Mouse (Mus musculus): ENCODE results near the gene Vstm4. TPM values are rescaled to one million over a fixed set of nuclear protein-coding genes. Genes with fewer than 3 reads are reported as not detected.

Vstm4 gene
- polyA plus RNA-seq, 1 experiment from 2014 or later = 6.8 TPM

GRCm38 (mm10) chr14:32958671-32959070, 102.1 kb downstream of the Vstm4 start:
- H3K9ac ChIP-seq (replicated peaks) = no peak overlapping the region
- 67% methylated on average over 8 of the region's 8 CpGs for WGBS
- H3K4me1 ChIP-seq = no peaks in the 10 kb centered on the region
- no peak for ATAC-seq (ENCODE audit: low FRiP score, low read depth)
- H3K27me3 ChIP-seq = no peaks in the 10 kb centered on the region; the same call in 1 of the 2 replicates
- H3K4me3 ChIP-seq = no peak overlapping the region
- no peaks in the 10 kb centered on the region for H3K36me3 ChIP-seq
- H3K27ac ChIP-seq (replicated peaks) = no peak overlapping the region
- H3K4me2 ChIP-seq (replicated peaks) = no peak overlapping the region
- no peaks in the 10 kb centered on the region for H3K9me3 ChIP-seq

DNA sequence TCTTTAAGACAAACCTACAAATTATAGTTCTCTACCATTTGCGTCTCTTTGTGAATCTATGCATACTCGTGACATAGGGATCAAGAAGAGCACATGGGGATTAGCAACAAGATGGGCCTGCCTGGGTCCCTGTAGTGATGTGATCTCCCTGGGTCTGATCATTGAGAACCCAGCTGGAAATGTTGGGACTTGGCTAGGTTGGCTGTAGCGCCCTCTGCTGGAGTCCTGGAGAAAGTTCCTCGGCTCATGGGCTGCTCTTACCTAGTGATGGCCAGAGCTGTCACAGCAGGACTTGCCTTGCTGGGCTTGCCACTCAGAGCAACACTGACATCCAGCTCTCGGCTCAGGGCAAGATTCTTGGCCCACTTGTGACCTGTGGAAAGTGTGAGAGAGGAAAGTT, 103.9 kb downstream of the Vstm4 start:
- Histone ChIP-seq H3K36me3 (no peaks in the 10 kb centered on the region), H3K4me3 (no peak overlapping the region), H3K4me2 (replicated peaks) (no peak overlapping the region), H3K9ac (replicated peaks) (no peak overlapping the region), H3K9me3 (no peaks in the 10 kb centered on the region), H3K27ac (replicated peaks) (no peak overlapping the region), H3K4me1 (no peaks in the 10 kb centered on the region), H3K27me3 (no peaks in the 10 kb centered on the region; the same call in 1 of the 2 replicates)
- no peak for ATAC-seq (ENCODE audit: low FRiP score, low read depth)
- WGBS = 34% methylated on average over 5 of the region's 5 CpGs

DNA sequence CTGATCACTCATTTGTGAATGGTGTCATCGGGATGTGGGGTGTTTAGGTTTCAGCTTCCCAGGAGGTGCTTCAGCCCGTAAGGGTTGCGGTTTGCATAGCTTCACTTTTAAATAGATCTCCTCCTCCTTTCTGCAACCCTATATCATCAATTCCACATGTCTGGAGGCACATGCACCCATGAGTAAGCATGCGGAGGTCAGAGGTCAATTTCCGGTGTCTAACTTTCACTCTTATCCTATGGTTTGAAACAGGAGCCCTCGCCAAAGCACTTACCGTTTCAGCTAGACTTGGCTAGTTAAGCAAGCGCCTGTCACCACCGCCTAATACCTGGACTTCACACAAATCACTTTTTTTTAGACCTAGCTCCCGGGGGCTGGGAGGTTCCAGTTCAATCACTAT, 108.2 kb downstream of the Vstm4 start:
- Histone ChIP-seq H3K27me3 (no peaks in the 10 kb centered on the region; the same call in 1 of the 2 replicates), H3K4me1 (no peaks in the 10 kb centered on the region), H3K36me3 (no peaks in the 10 kb centered on the region), H3K9me3 (no peaks in the 10 kb centered on the region), H3K4me3 (no peak overlapping the region), H3K9ac (replicated peaks) (no peak overlapping the region), H3K4me2 (replicated peaks) (no peak overlapping the region), H3K27ac (replicated peaks) (no peak overlapping the region)
- no peak for ATAC-seq (ENCODE audit: low FRiP score, low read depth)
- WGBS = 80% methylated on average over 10 of the region's 10 CpGs

DNA sequence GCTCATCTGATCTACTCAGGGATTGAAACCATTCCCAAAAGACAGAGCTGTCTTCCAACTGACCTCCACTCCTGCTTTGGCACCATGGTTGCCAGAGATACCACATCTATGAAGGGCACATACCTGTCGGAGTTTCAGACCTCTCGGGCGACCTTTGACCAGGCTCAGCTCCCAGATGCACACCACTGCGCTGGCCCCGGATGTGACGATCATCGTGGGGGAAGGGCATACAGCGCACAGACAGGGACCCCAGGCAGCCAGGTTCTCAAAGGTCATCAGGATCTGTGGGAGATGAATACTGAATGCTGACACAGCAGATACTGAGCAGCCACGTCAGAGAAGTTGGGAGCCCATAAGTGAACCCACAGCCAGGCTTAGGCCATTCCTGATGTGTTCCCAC, 114.1 kb downstream of the Vstm4 start:
- WGBS = 79% methylated on average over 9 of the region's 9 CpGs
- no peak overlapping the region for H3K27ac ChIP-seq (replicated peaks)
- H3K9me3 ChIP-seq = no peaks in the 10 kb centered on the region
- H3K36me3 ChIP-seq = no peaks in the 10 kb centered on the region
- H3K27me3 ChIP-seq = no peaks in the 10 kb centered on the region
- no peak overlapping the region for H3K4me2 ChIP-seq (replicated peaks)
- no peak for ATAC-seq (ENCODE audit: low FRiP score, low read depth)
- no peak overlapping the region for H3K9ac ChIP-seq (replicated peaks)
- H3K4me3 ChIP-seq = no peak overlapping the region
- H3K4me1 ChIP-seq = no peaks in the 10 kb centered on the region

DNA sequence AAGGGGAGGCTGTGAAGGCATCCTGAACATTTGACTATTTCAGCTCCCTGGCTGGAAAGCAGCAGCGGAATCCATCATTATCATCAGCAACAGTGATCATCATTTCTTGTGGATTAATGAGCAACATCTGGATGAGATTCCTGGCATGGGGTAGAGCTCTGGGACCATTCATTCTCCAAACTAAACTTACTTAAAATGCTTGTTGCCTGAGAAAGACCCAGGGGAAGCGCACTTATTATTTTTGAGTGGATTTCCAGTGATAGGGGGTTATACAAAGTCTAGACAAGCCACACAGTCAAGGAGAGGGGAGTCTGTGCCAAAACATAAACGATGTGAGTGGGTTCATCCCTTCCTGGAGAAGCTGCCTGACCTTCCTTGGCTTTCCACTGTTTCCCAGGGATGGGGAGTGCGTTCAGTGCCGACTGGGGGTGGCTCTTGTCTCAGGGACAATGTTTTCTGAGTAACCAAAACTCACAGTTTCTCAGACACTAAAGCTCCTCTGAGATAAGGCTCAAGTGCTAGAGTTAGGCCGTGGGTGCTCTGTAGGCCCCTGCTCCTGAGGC, 127.7 kb downstream of the Vstm4 start:
- Histone ChIP-seq H3K4me2 (replicated peaks) (no peak overlapping the region), H3K4me3 (no peak overlapping the region), H3K27me3 (no peaks in the 10 kb centered on the region), H3K36me3 (no peaks in the 10 kb centered on the region), H3K4me1 (no peaks in the 10 kb centered on the region), H3K9ac (replicated peaks) (no peak overlapping the region), H3K9me3 (no peaks in the 10 kb centered on the region), H3K27ac (replicated peaks) (no peak overlapping the region)
- 86% methylated on average over 6 of the region's 6 CpGs for WGBS
- no peak for ATAC-seq (ENCODE audit: low FRiP score, low read depth)

GRCm38 (mm10) chr14:32986659-32987058, 130.1 kb downstream of the Vstm4 start:
- H3K4me1 ChIP-seq = no peaks in the 10 kb centered on the region
- no peak overlapping the region for H3K4me3 ChIP-seq
- WGBS = 68% methylated on average over 4 of the region's 4 CpGs
- no peaks in the 10 kb centered on the region for H3K27me3 ChIP-seq
- H3K4me2 ChIP-seq (replicated peaks) = no peak overlapping the region
- no peak overlapping the region for H3K27ac ChIP-seq (replicated peaks)
- no peaks in the 10 kb centered on the region for H3K9me3 ChIP-seq
- H3K9ac ChIP-seq (replicated peaks) = no peak overlapping the region
- ATAC-seq (ENCODE audit: low FRiP score, low read depth) = no peak
- H3K36me3 ChIP-seq = no peaks in the 10 kb centered on the region

Other genes starting within 250 kb of the Vstm4 start
- 0.06 and 0.07 TPM in 2 replicates for gene 3425401B19Rik, start 171.5 kb upstream of the Vstm4 start, polyA plus RNA-seq (2016; fragmentation: Nextera tagmentation; extraction: Ambion mirVana)
- gene Tmem273, start 70.8 kb upstream of the Vstm4 start, polyA plus RNA-seq (2016; fragmentation: Nextera tagmentation; extraction: Ambion mirVana) = 0.35 and 0.56 TPM in 2 replicates
- not detected in 2 replicates for gene Fam170b, start 22.8 kb upstream of the Vstm4 start, polyA plus RNA-seq (2016; fragmentation: Nextera tagmentation; extraction: Ambion mirVana)
- gene Lrrc18, start 134.6 kb downstream of the Vstm4 start, polyA plus RNA-seq (2016; fragmentation: Nextera tagmentation; extraction: Ambion mirVana) = 0.35 and 0.37 TPM in 2 replicates